Mouse (Mus musculus) ES-Bruce4 (cell line): ENCODE measurements around the gene Pofut2. TPM values are rescaled to one million over a fixed set of nuclear protein-coding genes. Genes with fewer than 3 reads are reported as not detected.

ENCODE experiments used
- H3K27ac ChIP-seq: 2 replicates; pipeline ENCODE4 v1.5.1; 2012; ENCODE audit warnings: low read length, inconsistent platforms; ENCODE audit not compliant: insufficient read depth
- H3K27me3 ChIP-seq: 2 replicates; pipeline ENCODE4 v1.6.1; 2012; ENCODE audit warnings: mild to moderate bottlenecking, low read length, inconsistent platforms; ENCODE audit not compliant: control insufficient read depth, poor library complexity, insufficient read depth, severe bottlenecking
- H3K36me3 ChIP-seq: 2 replicates; pipeline ENCODE4 v1.6.1; 2012; ENCODE audit warnings: inconsistent platforms, mild to moderate bottlenecking, low read length, moderate library complexity; ENCODE audit not compliant: control insufficient read depth, poor library complexity, insufficient read depth, severe bottlenecking
- H3K4me1 ChIP-seq: one replicate; pipeline ENCODE4 v1.8.1; 2011; ENCODE audit warnings: low read length; ENCODE audit not compliant: control insufficient read depth, insufficient read depth
- H3K4me3 ChIP-seq: 2 replicates; pipeline ENCODE4 v1.5.1; 2011; ENCODE audit warnings: low read depth, mild to moderate bottlenecking, low read length
- H3K9ac ChIP-seq: 2 replicates; pipeline ENCODE4 v1.6.1; 2012; ENCODE audit warnings: low read depth, mild to moderate bottlenecking, inconsistent platforms; ENCODE audit not compliant: poor library complexity, severe bottlenecking
- H3K9me3 ChIP-seq: replicated peaks from 2 replicates; pipeline ENCODE4 v1.6.1; 2012; ENCODE audit warnings: mild to moderate bottlenecking, low read length, inconsistent platforms; ENCODE audit not compliant: control insufficient read depth, poor library complexity, insufficient read depth, severe bottlenecking
- CTCF ChIP-seq: IDR thresholded peaks from one replicate; pipeline ENCODE4 v1.8.1; 2011; ENCODE audit warnings: low read depth, low read length
- EP300 ChIP-seq: IDR thresholded peaks from 2 replicates; pipeline ENCODE4 v1.6.1; 2011; ENCODE audit warnings: low read depth, low read length; ENCODE audit not compliant: insufficient read depth
- POLR2A ChIP-seq: IDR thresholded peaks from one replicate; pipeline ENCODE4 v1.8.1; 2011; ENCODE audit warnings: low read length; ENCODE audit not compliant: insufficient read depth
- polyA plus RNA-seq: library from polyadenylated mRNA; stranded (reverse); fragments of >200 nt; gene quantifications from 2 replicates; pipeline ENCODE4 v1.2.4, GENCODE M21; 2011; ENCODE audit warnings: low read depth; ENCODE audit not compliant: missing spikeins, insufficient read depth, insufficient read length

Pofut2 gene
- polyA plus RNA-seq, 1 experiment = 30.5 TPM

GRCm38 (mm10) chr10:77226691-77227367, 32.2 kb upstream of the Pofut2 start:
- Histone ChIP-seq H3K36me3 (no peaks in the 10 kb centered on the region), H3K27ac (no peak overlapping the region), H3K4me1 (peaks cover 12% of the 10 kb centered on the region), H3K27me3 (no peaks in the 10 kb centered on the region), H3K9me3 (no peaks in the 10 kb centered on the region), H3K4me3 (no peak overlapping the region), H3K9ac (no peak overlapping the region)
- TF ChIP-seq CTCF (no peak), EP300 (no peak), POLR2A (no peak)

- Histone ChIP-seq H3K27me3 (no peaks in the 10 kb centered on the region), H3K4me3 (no peak overlapping the region), H3K27ac (no peak overlapping the region), H3K9ac (no peak overlapping the region), H3K4me1 (peaks cover 12% of the 10 kb centered on the region), H3K36me3 (no peaks in the 10 kb centered on the region), H3K9me3 (no peaks in the 10 kb centered on the region)
- TF ChIP-seq EP300 (no peak), POLR2A (no peak), CTCF (no peak)
Measured at GRCm38 (mm10) chr10:77227368-77227723, 31.7 kb upstream of the Pofut2 start.

DNA sequence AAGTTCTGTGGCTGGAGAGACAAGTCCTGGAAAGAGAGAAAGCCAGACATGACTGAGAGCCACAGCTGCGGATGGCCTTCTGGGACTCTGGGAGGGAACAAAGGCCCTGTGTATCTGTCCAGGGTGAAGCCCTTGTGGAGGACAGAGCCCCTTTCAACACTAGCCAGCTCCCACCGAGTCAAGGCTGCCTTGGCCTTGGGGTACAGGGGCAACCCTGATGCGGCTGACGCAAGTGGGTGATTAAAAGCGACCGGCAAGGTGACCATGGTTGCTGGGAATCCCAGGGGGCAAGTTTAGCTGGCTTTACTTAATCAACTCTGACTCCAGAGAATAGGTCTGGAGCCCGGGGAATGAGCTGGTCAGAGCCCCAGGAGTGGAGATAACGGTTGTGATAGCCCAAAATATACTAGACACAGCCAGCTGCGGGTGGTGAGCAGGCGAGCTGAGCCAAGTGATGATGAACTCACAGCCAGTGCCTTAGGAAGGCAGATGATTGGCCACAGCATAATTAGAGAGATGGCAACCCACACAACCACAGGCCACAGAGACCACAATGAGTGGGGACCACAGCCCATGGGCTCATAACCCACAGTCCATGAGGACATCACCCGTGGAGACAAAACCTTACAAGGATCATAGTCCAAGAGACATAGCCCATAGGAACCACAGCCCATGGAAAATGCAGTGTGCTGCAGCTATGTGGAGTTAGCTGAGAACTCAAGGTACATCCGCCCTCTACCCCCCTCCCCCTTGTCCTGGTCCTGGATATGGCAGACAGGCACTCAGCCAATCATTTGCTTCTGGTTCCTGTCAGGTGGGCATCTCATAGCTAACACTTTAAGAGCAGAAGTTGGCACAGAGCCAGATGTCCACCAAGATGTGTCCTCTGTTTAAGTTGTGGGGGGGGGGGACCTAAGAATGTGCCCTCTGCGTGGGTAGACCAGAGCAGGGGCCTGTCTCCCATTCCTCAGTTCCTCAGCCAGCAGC, 29.1 kb upstream of the Pofut2 start:
- no peaks in the 10 kb centered on the region for H3K9me3 ChIP-seq
- H3K27ac ChIP-seq = no peak overlapping the region
- no peak overlapping the region for H3K9ac ChIP-seq
- no peaks in the 10 kb centered on the region for H3K27me3 ChIP-seq
- no peak for TF ChIP-seq CTCF
- no peak for TF ChIP-seq POLR2A
- no peak for TF ChIP-seq EP300
- H3K4me3 ChIP-seq = no peak overlapping the region
- no peaks in the 10 kb centered on the region for H3K36me3 ChIP-seq
- peaks cover 12% of the 10 kb centered on the region for H3K4me1 ChIP-seq

DNA sequence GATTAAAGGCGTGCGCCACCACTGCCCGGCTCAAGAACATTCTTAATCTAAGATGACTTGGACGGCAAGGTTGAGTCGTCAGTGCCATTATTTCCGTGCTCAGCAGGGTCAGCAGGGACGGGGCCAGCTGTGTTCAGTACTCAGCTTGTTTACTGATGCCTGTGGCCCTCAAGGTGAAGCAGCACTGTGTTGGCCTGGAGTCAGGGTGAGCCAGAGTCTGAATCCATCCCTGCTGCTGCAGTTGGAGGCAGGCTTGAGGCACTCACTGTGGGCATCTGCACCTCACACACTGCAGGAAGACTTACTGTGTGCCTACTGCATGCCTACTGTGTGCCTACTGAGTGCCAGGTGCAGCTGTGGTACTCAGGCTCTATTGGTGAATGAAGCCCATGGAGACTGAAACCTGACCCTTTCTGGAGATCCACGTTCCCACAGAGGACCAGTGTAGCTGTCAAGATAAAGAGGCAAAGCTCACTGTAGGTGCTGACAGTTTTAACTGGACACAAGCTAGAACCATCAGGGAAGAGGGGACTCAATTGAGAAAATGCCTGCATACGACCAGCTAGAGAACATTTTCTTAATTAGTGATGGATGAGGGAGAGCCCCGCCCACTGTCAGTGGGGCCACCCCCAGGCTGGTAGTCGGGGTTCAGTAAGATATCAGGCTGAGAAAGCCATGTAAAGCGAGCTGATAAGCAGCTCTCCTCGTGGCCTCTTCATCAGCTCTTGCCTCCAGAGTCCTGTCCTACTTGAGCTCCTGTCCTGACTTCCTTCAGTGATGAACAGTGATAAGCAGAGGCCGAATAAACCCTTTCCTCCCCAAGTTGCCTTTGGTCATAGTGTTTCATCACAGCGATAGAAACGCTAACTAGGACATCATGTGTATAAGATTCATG, 26.9 kb upstream of the Pofut2 start:
- H3K4me1 ChIP-seq = peaks cover 6% of the 10 kb centered on the region
- H3K9me3 ChIP-seq = no peaks in the 10 kb centered on the region
- TF ChIP-seq EP300 (no peak), POLR2A (no peak), CTCF (no peak)
- no peaks in the 10 kb centered on the region for H3K36me3 ChIP-seq
- H3K27ac ChIP-seq = no peak overlapping the region
- no peaks in the 10 kb centered on the region for H3K27me3 ChIP-seq
- H3K9ac ChIP-seq = no peak overlapping the region
- H3K4me3 ChIP-seq = no peak overlapping the region

GRCm38 (mm10) chr10:77233230-77233629, 25.8 kb upstream of the Pofut2 start:
- Histone ChIP-seq H3K27ac (no peak overlapping the region), H3K9me3 (no peaks in the 10 kb centered on the region), H3K27me3 (no peaks in the 10 kb centered on the region), H3K36me3 (no peaks in the 10 kb centered on the region), H3K4me3 (no peak overlapping the region), H3K4me1 (peaks cover 4% of the 10 kb centered on the region), H3K9ac (no peak overlapping the region)
- TF ChIP-seq EP300 (no peak), CTCF (no peak), POLR2A (no peak)
